Mouse (Mus musculus) erythroblast, embryonic 14.5 days (primary cell): ENCODE measurements around the gene Cryaa. TPM values are rescaled to one million over a fixed set of nuclear protein-coding genes. Genes with fewer than 3 reads are reported as not detected.

Experiments used
- H3K27me3 ChIP-seq: 2 replicates; pipeline ENCODE4 v1.6.1; 2012; ENCODE audit warnings: inconsistent platforms; ENCODE audit not compliant: control insufficient read depth
- H3K36me3 ChIP-seq: 2 replicates; pipeline ENCODE4 v1.6.1; 2012; ENCODE audit warnings: mild to moderate bottlenecking, inconsistent platforms; ENCODE audit not compliant: control insufficient read depth
- H3K4me1 ChIP-seq: 2 replicates; pipeline ENCODE4 v1.6.1; 2012; ENCODE audit warnings: inconsistent platforms; ENCODE audit not compliant: control insufficient read depth
- H3K4me3 ChIP-seq: replicated peaks from 2 replicates; pipeline ENCODE3; 2012; ENCODE audit warnings: moderate library complexity, mild to moderate bottlenecking, inconsistent platforms
- H3K9me3 ChIP-seq: 2 replicates; pipeline ENCODE4 v1.6.1; 2012; ENCODE audit warnings: low read length, inconsistent platforms, mixed read lengths; ENCODE audit not compliant: control insufficient read depth
- GATA1 ChIP-seq: IDR thresholded peaks from 2 replicates; pipeline ENCODE4 v1.6.1; 2012; ENCODE audit warnings: low read length, inconsistent platforms, mixed read lengths
- TAL1 ChIP-seq: IDR thresholded peaks from 3 replicates; pipeline ENCODE4 v1.6.1; 2012; ENCODE audit warnings: low read length, inconsistent platforms, mixed read lengths
- polyA plus RNA-seq: library from polyadenylated mRNA; stranded (reverse); fragments of >175 nt; gene quantifications from 2 replicates; pipeline ENCODE4 v1.2.3, GENCODE M21; 2012

The Cryaa gene
- polyA plus RNA-seq, 1 experiment: not detected

- Histone ChIP-seq H3K4me3 (no peak overlapping the region), H3K27me3 (no peaks in the 10 kb centered on the region), H3K4me1 (no peaks in the 10 kb centered on the region), H3K9me3 (no peaks in the 10 kb centered on the region; the same call in 1 of the 2 replicates), H3K36me3 (no peaks in the 10 kb centered on the region)
- TF ChIP-seq TAL1: no peak
- TF ChIP-seq GATA1: no peak
These were observed 36.5 kb downstream of the Cryaa start for GRCm38 (mm10) chr17:31714125-31714524.

- no peak overlapping the region for H3K4me3 ChIP-seq
- TF ChIP-seq GATA1: no peak
- no peak for TF ChIP-seq TAL1
These were observed 37.4 kb downstream of the Cryaa start for GRCm38 (mm10) chr17:31715006-31715405.

GRCm38 (mm10) chr17:31721637-31722036, 44.0 kb downstream of the Cryaa start:
- H3K27me3 ChIP-seq: no peaks in the 10 kb centered on the region
- no peaks in the 10 kb centered on the region for H3K9me3 ChIP-seq
- no peaks in the 10 kb centered on the region for H3K36me3 ChIP-seq
- H3K4me3 ChIP-seq: no peak overlapping the region
- TF ChIP-seq GATA1 (no peak), TAL1 (no peak)
- H3K4me1 ChIP-seq: no peaks in the 10 kb centered on the region

More at GRCm38 (mm10) chr17:31715006-31715405, 37.4 kb downstream of the Cryaa start:
- Histone ChIP-seq H3K9me3 (no peaks in the 10 kb centered on the region; the same call in 1 of the 2 replicates), H3K27me3 (no peaks in the 10 kb centered on the region), H3K4me1 (no peaks in the 10 kb centered on the region), H3K36me3 (no peaks in the 10 kb centered on the region)

- Histone ChIP-seq H3K9me3 (no peaks in the 10 kb centered on the region), H3K4me3 (no peak overlapping the region), H3K36me3 (no peaks in the 10 kb centered on the region), H3K27me3 (no peaks in the 10 kb centered on the region), H3K4me1 (no peaks in the 10 kb centered on the region)
- no peak for TF ChIP-seq GATA1
- TF ChIP-seq TAL1: no peak
These were observed 47.8 kb downstream of the Cryaa start for GRCm38 (mm10) chr17:31725366-31725765.

- Histone ChIP-seq H3K9me3 (no peaks in the 10 kb centered on the region), H3K36me3 (no peaks in the 10 kb centered on the region), H3K4me1 (no peaks in the 10 kb centered on the region), H3K4me3 (no peak overlapping the region), H3K27me3 (no peaks in the 10 kb centered on the region)
- TF ChIP-seq GATA1: no peak
- no peak for TF ChIP-seq TAL1
These were observed 48.6 kb downstream of the Cryaa start for GRCm38 (mm10) chr17:31726216-31726615.

- Histone ChIP-seq H3K9me3 (no peaks in the 10 kb centered on the region), H3K27me3 (no peaks in the 10 kb centered on the region), H3K36me3 (no peaks in the 10 kb centered on the region), H3K4me1 (no peaks in the 10 kb centered on the region), H3K4me3 (no peak overlapping the region)
- no peak for TF ChIP-seq GATA1
- no peak for TF ChIP-seq TAL1
These were observed 49.6 kb downstream of the Cryaa start for GRCm38 (mm10) chr17:31727230-31727629.

GRCm38 (mm10) chr17:31728043-31728442, 50.4 kb downstream of the Cryaa start:
- no peaks in the 10 kb centered on the region for H3K9me3 ChIP-seq
- H3K27me3 ChIP-seq: no peaks in the 10 kb centered on the region
- H3K4me3 ChIP-seq: no peak overlapping the region
- H3K36me3 ChIP-seq: no peaks in the 10 kb centered on the region
- H3K4me1 ChIP-seq: no peaks in the 10 kb centered on the region
- TF ChIP-seq GATA1 (no peak), TAL1 (no peak)

- no peaks in the 10 kb centered on the region for H3K9me3 ChIP-seq
- no peak overlapping the region for H3K4me3 ChIP-seq
- no peaks in the 10 kb centered on the region for H3K4me1 ChIP-seq
- H3K36me3 ChIP-seq: no peaks in the 10 kb centered on the region
- TF ChIP-seq GATA1 (no peak), TAL1 (no peak)
- H3K27me3 ChIP-seq: no peaks in the 10 kb centered on the region
These were observed 51.4 kb downstream of the Cryaa start for GRCm38 (mm10) chr17:31728968-31729501.

GRCm38 (mm10) chr17:31731038-31731437, 53.4 kb downstream of the Cryaa start:
- TF ChIP-seq TAL1: no peak
- no peak for TF ChIP-seq GATA1
- Histone ChIP-seq H3K4me1 (no peaks in the 10 kb centered on the region), H3K36me3 (no peaks in the 10 kb centered on the region), H3K4me3 (no peak overlapping the region), H3K9me3 (no peaks in the 10 kb centered on the region), H3K27me3 (no peaks in the 10 kb centered on the region)

Other genes with a start within 250 kb of the Cryaa start
- gene Wdr4, start 157.8 kb upstream of the Cryaa start, polyA plus RNA-seq: 0.85 and 1.0 TPM in 2 replicates
- 15.1 and 29.2 TPM in 2 replicates for gene Ndufv3, start 157.7 kb upstream of the Cryaa start, polyA plus RNA-seq
- 0.30 and 0.36 TPM in 2 replicates for gene Pknox1, start 113.1 kb upstream of the Cryaa start, polyA plus RNA-seq
- 0.01 and 0.05 TPM in 2 replicates for gene Cbs, start 40.6 kb upstream of the Cryaa start, polyA plus RNA-seq
- 10.6 and 10.8 TPM in 2 replicates for gene U2af1, start 18.9 kb upstream of the Cryaa start, polyA plus RNA-seq
- 0.87 and 1.0 TPM in 2 replicates for gene Sik1, start 178.0 kb downstream of the Cryaa start, polyA plus RNA-seq